Mouse (Mus musculus): ENCODE measurements around the gene Gm49711. TPM values are rescaled to one million over a fixed set of nuclear protein-coding genes. Genes with fewer than 3 reads are reported as not detected.

Gm49711 gene
- total RNA-seq, 1 experiment: not detected

GRCm38 (mm10) chr16:92115611-92116421 lies 57.7 kb downstream of the Gm49711 start:
- TF ChIP-seq MAFK (IDR thresholded peaks at IDR 0.05; ENCODE audit: insufficient read depth, low read depth, low read length) (no peak), CHD2 (IDR thresholded peaks at IDR 0.05; ENCODE audit: low read depth, low read length) (no peak), ZC3H11A (IDR thresholded peaks at IDR 0.05; ENCODE audit: borderline replicate concordance, low read depth, low read length) (no peak), HCFC1 (IDR thresholded peaks at IDR 0.05; ENCODE audit: borderline replicate concordance, insufficient read depth, low read length) (no peak), ZNF384 (IDR thresholded peaks at IDR 0.05; ENCODE audit: low read depth, low read length) (no peak)
- H3K27ac ChIP-seq (ENCODE audit: insufficient read depth, low read depth, low read length, poor library complexity, severe bottlenecking): no peak overlapping the region
- no peaks in the 10 kb centered on the region for H3K9me3 ChIP-seq (ENCODE audit: control insufficient read depth, insufficient read depth, low read depth, low read length)
- DNase-seq (ENCODE audit: low read depth, low spot score): no peak
- in situ Hi-C loops (cut with MboI; ENCODE audit: low sequenced_read_pairs in 2 of 2, unreplicated experiment in 2 of 2): no loop called here
- H3K36me3 ChIP-seq (ENCODE audit: control insufficient read depth, insufficient read depth, low read length, poor library complexity, severe bottlenecking): no peaks in the 10 kb centered on the region
- peaks cover 0 to 2% of the 10 kb centered on the region in 2 experiments; a peak in 2 of 4 replicates for H3K4me1 ChIP-seq (ENCODE audit: control insufficient read depth in 2 of 2, insufficient read depth in 2 of 2, low read length in 2 of 2, poor library complexity in 1 of 2)
- no peak overlapping the region for H3K4me3 ChIP-seq (ENCODE audit: insufficient read depth in 1 of 2, low read depth in 1 of 2, low read length in 2 of 2, poor library complexity in 1 of 2, severe bottlenecking in 1 of 2)
- no peak overlapping the region for H3K9ac ChIP-seq (ENCODE audit: insufficient read depth, low read depth, low read length, poor library complexity, severe bottlenecking)

GRCm38 (mm10) chr16:92117337-92118209 lies 59.5 kb downstream of the Gm49711 start:
- no peaks in the 10 kb centered on the region for H3K36me3 ChIP-seq (ENCODE audit: control insufficient read depth, insufficient read depth, low read length, poor library complexity, severe bottlenecking)
- H3K9me3 ChIP-seq (ENCODE audit: control insufficient read depth, insufficient read depth, low read depth, low read length): no peaks in the 10 kb centered on the region
- no peak overlapping the region for H3K27ac ChIP-seq (ENCODE audit: insufficient read depth, low read depth, low read length, poor library complexity, severe bottlenecking)
- H3K9ac ChIP-seq (ENCODE audit: insufficient read depth, low read depth, low read length, poor library complexity, severe bottlenecking): no peak overlapping the region
- in situ Hi-C loops (cut with MboI; ENCODE audit: low sequenced_read_pairs in 2 of 2, unreplicated experiment in 2 of 2): no loop called here
- no peak overlapping the region for H3K4me3 ChIP-seq (ENCODE audit: insufficient read depth in 1 of 2, low read depth in 1 of 2, low read length in 2 of 2, poor library complexity in 1 of 2, severe bottlenecking in 1 of 2)
- no peak for DNase-seq (ENCODE audit: low read depth, low spot score)
- TF ChIP-seq ZC3H11A (IDR thresholded peaks at IDR 0.05; ENCODE audit: borderline replicate concordance, low read depth, low read length) (no peak), ZNF384 (IDR thresholded peaks at IDR 0.05; ENCODE audit: low read depth, low read length) (no peak), MAFK (IDR thresholded peaks at IDR 0.05; ENCODE audit: insufficient read depth, low read depth, low read length) (no peak), CHD2 (IDR thresholded peaks at IDR 0.05; ENCODE audit: low read depth, low read length) (no peak), HCFC1 (IDR thresholded peaks at IDR 0.05; ENCODE audit: borderline replicate concordance, insufficient read depth, low read length) (no peak)
- H3K4me1 ChIP-seq (ENCODE audit: control insufficient read depth in 2 of 2, insufficient read depth in 2 of 2, low read length in 2 of 2, poor library complexity in 1 of 2): peaks cover 0 to 6% of the 10 kb centered on the region in 2 experiments; a peak in 2 of 4 replicates

- Histone ChIP-seq H3K4me1 (ENCODE audit: control insufficient read depth in 2 of 2, insufficient read depth in 2 of 2, low read length in 2 of 2, poor library complexity in 1 of 2) (peaks cover 0 to 6% of the 10 kb centered on the region in 2 experiments; a peak in 2 of 4 replicates), H3K27ac (ENCODE audit: insufficient read depth, low read depth, low read length, poor library complexity, severe bottlenecking) (no peak overlapping the region), H3K4me3 (ENCODE audit: insufficient read depth in 1 of 2, low read depth in 1 of 2, low read length in 2 of 2, poor library complexity in 1 of 2, severe bottlenecking in 1 of 2) (no peak overlapping the region), H3K36me3 (ENCODE audit: control insufficient read depth, insufficient read depth, low read length, poor library complexity, severe bottlenecking) (no peaks in the 10 kb centered on the region), H3K9ac (ENCODE audit: insufficient read depth, low read depth, low read length, poor library complexity, severe bottlenecking) (no peak overlapping the region), H3K9me3 (ENCODE audit: control insufficient read depth, insufficient read depth, low read depth, low read length) (no peaks in the 10 kb centered on the region)
- in situ Hi-C loops (cut with MboI; ENCODE audit: low sequenced_read_pairs in 2 of 2, unreplicated experiment in 2 of 2): no loop called here
- no peak for DNase-seq (ENCODE audit: low read depth, low spot score)
- no peak for TF ChIP-seq CHD2 (IDR thresholded peaks at IDR 0.05; ENCODE audit: low read depth, low read length)
- no peak for TF ChIP-seq HCFC1 (IDR thresholded peaks at IDR 0.05; ENCODE audit: borderline replicate concordance, insufficient read depth, low read length)
- TF ChIP-seq ZNF384 (IDR thresholded peaks at IDR 0.05; ENCODE audit: low read depth, low read length): no peak
- TF ChIP-seq MAFK (IDR thresholded peaks at IDR 0.05; ENCODE audit: insufficient read depth, low read depth, low read length): no peak
- TF ChIP-seq ZC3H11A (IDR thresholded peaks at IDR 0.05; ENCODE audit: borderline replicate concordance, low read depth, low read length): no peak
Measured at GRCm38 (mm10) chr16:92119013-92119515, 60.9 kb downstream of the Gm49711 start.

- Histone ChIP-seq H3K9me3 (ENCODE audit: control insufficient read depth, insufficient read depth, low read depth, low read length) (no peaks in the 10 kb centered on the region), H3K27ac (ENCODE audit: insufficient read depth, low read depth, low read length, poor library complexity, severe bottlenecking) (no peak overlapping the region), H3K9ac (ENCODE audit: insufficient read depth, low read depth, low read length, poor library complexity, severe bottlenecking) (no peak overlapping the region), H3K36me3 (ENCODE audit: control insufficient read depth, insufficient read depth, low read length, poor library complexity, severe bottlenecking) (no peaks in the 10 kb centered on the region), H3K4me1 (ENCODE audit: control insufficient read depth in 2 of 2, insufficient read depth in 2 of 2, low read length in 2 of 2, poor library complexity in 1 of 2) (peaks cover 0 to 6% of the 10 kb centered on the region in 2 experiments; a peak in 2 of 4 replicates), H3K4me3 (ENCODE audit: insufficient read depth in 1 of 2, low read depth in 1 of 2, low read length in 2 of 2, poor library complexity in 1 of 2, severe bottlenecking in 1 of 2) (no peak overlapping the region)
- in situ Hi-C loops (cut with MboI; ENCODE audit: low sequenced_read_pairs in 2 of 2, unreplicated experiment in 2 of 2): no loop called here
- TF ChIP-seq MAFK (IDR thresholded peaks at IDR 0.05; ENCODE audit: insufficient read depth, low read depth, low read length): no peak
- no peak for TF ChIP-seq CHD2 (IDR thresholded peaks at IDR 0.05; ENCODE audit: low read depth, low read length)
- TF ChIP-seq ZC3H11A (IDR thresholded peaks at IDR 0.05; ENCODE audit: borderline replicate concordance, low read depth, low read length): no peak
- TF ChIP-seq HCFC1 (IDR thresholded peaks at IDR 0.05; ENCODE audit: borderline replicate concordance, insufficient read depth, low read length): no peak
- TF ChIP-seq ZNF384 (IDR thresholded peaks at IDR 0.05; ENCODE audit: low read depth, low read length): no peak
- no peak for DNase-seq (ENCODE audit: low read depth, low spot score)
Measured at GRCm38 (mm10) chr16:92120899-92121531, 62.9 kb downstream of the Gm49711 start.
